Mouse (Mus musculus): Measurements from ENCODE around the gene Hsd11b1.
"Not testable (repeated sequence)": the region's sequence is repeated elsewhere in the genome, so short reads cannot be mapped to it uniquely, and the experiment has no call there.

The Hsd11b1 gene

DNA sequence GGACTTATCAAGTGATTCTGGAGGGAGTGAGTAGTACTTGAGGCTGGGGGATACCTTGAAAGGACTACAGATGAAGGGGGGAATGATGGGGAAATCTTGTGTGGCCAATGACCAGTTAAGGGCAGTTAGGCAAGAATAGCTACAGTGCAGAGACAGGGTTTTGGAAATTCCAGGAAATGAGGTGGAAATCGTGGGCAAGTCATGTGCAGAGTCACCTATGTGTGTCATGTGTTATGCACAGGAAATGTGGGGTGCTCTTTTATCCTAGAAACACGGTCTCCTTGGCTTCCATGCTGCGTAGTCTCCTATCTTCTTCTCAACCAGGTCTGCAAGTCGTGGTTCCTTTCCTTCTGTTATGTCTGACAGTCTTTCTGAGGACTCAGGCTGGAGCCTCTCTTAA lies 15.6 kb upstream of the Hsd11b1 start:
- DNase-seq (ENCODE audit: low spot score in 2 of 2): no peak

DNA sequence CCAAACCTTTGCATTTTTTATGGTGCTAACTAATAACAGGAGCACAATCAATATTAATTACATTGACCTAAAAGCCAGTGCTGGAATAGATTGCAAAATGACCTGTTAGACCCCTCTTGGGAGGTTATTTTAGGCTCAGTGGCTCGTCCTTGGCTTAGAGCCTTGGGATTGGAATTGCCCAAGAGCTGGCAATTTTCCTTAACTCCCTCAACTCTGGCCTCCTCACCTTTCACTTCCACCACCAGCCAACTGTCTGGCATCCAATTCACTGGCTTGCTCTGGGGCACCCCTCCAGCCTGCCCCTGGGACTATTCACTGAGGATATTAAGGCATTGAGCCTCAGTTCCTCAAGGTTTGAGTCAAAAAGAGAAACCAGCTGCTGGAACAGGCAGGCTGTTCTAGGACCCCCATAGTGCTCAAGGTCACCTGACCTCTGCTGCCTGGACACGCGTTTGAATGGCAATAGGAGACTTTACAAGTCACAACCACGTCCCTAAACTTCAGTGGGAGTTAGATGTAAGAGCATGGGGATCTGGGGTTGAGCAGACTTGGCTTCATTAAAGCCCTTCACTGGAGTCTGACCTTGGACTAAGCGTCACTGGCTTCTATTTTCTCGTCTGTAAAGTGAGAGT lies 14.7 kb upstream of the Hsd11b1 start:
- DNase-seq (ENCODE audit: low spot score in 2 of 2): no peak

DNA sequence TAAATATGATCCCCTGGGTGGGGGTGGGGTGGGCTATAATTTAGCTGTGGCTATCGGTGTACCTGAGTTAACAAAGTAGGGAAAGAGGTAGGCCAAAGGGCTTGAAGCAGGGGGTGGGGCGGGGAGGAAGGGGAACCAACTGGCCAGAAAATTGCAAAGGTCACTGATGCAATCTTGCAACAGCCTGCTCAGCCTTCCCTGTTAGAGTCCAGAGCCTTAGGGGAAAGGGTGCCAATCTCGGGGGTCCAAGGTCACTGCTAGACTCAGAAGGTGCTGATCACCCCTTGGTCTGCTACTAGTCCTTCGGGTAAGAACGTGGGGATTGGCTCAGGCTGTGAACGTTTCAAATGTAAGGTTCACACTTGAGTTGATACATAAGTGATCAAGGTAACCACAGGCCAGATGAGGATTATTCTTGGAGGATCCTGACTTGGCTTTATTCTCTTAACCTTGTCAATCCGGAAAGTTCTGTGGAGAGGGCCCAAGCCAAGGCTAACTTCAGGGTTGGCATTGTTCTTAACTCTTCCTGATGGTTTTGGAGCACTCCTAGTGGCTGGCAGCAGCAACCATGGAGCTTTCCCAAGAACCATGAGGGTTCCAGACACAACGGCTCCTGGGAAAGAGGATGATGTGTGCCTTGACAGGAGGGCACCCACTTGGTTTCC lies 10.7 kb upstream of the Hsd11b1 start:
- no peak for DNase-seq (ENCODE audit: low spot score in 2 of 2)

DNA sequence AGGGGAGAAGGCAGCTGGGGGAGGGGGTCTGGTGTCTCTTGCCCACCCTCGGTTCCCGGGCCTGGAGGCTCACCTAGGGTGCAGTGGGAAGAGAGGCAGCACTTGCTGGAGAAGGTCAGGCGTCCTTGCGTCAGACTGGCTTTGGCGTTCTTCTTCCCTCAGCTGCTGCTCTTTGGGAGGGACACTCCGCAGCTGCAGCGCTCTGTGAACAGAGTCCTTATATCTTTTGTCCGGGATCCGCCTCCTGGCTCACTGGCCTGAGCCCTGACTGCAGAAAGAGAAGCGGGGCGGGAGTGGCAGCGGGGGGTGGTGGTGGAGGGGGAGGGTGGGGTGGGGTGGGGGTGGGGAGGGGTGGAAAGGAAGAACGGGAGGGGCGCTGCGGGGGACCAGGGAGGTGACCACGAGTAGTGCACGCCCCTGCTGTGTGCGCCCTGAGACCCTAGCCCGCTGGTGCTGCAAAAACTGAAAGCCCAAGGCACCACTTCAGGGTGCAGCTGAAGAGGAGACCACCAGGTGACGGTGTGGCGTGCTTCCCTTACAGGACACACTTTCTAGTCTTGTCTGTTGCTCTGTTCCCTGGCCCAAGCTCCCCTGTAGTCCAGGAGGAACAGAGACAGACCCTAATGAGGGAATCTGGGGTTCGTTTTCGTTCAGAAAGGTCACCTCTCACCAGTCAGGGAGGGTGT lies 9.2 kb upstream of the Hsd11b1 start, which contains the start of gene G0s2:
Gene G0s2, minus strand, starts transcription at position 302 of the 686 bp plus-strand sequence.
- peak in 1 of 2 experiments; percentile 66 for DNase-seq (ENCODE audit: low spot score in 2 of 2)

DNA sequence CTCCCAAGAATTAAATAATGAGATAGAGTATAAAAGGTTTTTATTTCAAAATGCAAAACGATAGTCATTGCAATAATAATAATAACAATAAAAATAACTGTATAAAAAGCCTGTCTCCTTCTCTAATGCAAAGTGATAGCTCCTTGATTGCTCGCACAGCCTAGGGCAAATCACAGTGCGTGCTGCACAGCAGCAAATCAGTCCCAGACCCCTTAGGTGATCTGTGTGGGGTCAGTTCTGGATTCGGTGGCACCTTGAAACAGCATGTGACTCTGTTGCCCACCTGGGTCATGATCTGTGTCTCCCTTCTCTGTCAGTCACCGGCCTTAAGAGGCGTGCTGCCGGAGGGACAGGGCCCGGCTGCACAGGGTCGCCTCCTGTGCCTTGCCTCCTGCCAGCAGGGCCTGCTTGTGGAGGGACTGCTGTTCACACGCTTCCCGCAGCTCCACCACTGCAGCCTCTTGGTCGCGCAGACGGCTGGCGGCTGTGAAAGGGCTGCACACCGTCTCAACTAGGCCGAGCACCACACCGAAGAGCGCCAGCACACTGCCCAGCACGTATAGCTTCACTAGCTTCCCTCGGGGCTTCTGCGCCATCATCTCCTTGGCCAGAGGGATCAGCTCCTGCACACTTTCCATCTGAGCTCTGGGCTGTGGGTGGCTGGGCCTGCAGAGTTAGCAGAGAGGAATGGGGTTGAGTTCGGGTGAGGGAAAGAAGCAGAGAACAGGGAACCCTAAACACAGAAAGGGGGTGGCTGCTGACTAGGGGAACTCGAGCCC lies 8.5 kb upstream of the Hsd11b1 start:
- no peak for DNase-seq (ENCODE audit: low spot score in 2 of 2)

DNA sequence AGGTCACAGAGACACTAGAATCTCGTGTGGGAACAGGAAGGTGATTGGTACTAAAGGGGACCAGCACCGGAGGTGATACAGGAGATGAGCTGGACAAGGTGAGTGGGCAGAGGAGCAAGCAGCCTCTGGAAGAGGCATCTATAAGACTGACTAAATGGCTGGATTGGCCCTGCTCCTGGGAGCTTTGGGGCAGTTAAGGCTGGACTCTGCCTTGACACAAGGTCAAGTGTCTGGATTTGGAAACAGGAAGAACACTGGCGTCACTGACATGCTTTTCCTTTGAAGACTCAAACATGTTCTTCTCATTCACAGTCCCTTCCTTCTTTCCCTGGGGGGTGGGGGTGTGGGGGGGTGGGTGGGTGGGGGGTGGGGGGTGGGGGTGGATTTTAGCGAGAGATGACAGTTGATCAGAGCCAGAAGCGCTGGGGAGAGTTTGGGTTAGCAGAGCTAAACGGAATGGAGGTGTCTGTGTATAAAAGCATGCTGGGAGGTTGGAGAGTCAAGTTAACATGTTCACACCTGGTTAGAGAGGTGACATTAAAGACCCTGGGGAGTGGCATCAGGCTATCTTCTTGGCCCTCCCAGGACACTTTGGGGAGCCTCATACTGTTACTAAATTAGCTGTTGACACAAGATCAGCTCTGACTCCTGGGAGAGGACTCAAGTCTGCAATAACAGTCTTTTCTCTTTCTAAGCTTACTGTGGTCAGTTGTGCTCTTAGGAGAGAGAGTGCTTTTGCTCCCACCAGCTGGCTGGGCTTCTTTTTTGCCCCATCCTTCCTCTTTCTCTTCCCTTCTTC lies 7.3 kb upstream of the Hsd11b1 start:
- DNase-seq (ENCODE audit: low spot score in 2 of 2): no peak

DNA sequence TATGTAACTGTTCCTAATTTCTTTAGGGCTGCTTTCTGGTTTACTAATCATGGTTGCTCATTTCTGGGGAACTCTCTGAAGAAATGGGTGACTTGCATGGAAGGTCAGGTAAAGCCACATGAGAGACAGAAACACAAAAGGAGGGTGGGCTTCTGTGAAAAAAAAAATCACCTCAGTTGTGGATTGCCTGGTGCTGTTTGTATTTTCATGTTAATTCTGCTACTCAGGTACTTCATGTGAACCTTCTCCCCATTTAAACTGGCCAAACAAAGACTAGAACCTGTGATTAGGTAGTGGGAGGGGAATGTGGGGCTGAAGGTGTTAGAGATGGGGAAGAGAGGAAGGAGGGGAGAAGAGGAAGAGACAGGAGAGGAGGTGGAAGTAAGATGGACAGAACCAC lies 1.9 kb upstream of the Hsd11b1 start:
- DNase-seq (ENCODE audit: low spot score in 2 of 2): no peak

DNA sequence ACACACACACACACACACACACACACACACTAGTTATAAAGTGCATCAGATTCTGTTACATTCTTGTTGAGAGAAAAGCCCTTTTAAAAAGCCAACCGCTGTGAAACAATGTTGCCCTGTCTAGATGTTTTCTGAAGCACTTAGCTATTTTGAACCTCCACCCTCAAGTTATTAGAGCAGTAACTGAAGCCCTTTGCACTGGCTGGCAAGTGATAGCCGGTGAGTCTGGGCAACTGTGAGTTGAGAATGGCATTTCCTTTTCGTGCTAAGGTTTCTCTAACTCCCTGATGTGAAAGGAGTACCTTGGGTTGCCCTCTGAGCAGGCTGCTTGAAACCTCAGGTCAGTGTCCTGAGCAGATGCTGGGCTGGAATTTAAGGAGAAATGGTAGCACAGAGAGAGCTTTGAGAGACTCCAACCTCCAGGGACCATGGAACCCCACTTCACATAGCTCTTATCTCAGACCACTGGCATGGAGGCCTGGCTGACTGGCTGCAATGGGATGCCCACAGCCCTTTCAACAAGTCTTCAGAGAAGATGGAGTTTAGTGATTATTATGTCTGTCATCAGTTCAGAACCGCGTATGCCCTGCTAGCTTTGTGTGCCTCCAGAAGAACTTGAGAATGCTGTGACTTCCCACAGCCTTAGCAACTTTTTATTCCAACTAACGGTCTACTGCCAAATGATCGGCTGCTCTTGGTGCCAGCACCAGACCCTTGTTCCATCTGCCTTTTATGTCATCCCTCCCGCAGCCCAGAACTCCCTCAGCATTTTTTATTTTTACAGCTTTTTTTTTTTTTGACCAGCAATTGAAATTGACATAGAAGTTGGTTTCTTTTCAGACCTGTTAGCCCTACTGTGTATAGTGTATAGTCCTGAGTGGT lies 608 bp downstream of the Hsd11b1 start:
- no peak for DNase-seq (ENCODE audit: low spot score in 2 of 2)

DNA sequence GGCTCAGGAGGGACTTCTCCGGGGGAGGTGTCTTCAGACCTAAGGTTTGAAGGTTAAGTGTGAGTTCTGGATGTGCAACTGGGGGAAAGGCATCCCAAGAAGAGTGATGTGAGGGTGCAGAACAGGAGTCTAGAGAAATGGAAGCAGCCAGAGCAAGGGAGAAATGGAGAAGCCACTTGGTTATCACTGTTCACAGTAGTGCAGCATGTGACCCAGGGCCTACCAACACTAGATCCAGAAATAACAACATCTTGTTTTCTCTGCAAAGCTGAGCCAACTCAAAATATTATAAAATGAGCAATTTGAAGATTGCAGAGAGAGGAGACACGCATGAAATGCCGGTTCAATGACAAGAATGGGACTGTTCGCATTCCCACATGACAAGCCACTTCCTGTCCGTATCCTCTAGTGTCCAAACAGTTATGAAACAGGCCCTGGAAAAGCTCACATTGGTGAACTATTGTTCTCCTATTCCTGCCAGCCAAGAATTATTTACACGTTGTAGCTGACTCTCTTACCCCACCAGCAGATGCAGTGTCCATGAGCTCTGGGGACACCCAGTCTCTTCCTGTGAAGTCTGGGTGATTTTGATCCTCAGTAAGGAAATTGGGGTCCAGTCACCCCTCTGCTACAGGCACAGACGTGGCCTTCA lies 1.9 kb downstream of the Hsd11b1 start:
- no peak for DNase-seq (ENCODE audit: low spot score in 2 of 2)

DNA sequence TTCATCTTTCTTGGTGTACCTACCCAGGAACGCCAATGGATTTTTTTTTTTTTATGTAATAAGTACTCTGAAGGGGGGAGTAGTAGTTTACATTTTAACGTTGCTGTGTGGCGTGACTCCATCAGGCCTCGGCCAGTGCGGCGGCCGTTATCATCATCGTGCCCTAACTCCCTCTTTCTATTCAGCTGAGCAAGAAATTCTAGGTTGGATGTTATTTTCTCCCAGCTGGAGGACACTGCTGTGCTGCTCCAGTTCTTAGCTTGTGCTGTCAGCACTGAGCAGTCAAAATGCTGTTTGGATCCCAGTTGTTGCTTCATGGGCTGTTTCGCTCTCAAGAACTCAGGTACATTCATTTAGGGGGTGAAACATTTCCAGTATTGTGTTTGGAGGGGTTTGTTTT lies 4.3 kb downstream of the Hsd11b1 start:
- no peak for DNase-seq (ENCODE audit: low spot score in 2 of 2)

DNA sequence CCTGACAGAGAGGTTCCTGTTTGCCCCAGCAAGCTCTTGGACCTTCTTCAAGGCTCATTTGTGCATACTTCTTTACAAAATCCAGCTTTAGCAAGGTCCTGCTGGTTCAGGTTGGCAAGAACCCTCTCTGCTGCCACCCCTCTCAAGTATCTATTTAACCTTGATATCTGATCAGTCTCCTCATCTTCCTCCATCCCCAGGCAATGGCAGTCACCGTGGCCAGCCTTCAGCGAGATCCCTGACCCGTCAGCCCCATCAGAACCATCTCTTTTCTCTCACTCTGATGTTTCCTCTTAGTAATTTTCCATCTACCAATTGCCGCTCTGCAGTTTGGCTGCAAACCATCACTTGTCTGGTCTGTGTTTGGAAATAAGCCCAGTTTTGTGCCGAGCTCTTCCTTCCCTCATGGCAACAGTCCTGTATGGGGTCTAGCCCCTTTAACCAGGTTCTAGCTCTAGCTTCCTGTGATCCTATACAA lies 7.2 kb downstream of the Hsd11b1 start:
- no peak for DNase-seq (ENCODE audit: low spot score in 2 of 2)

DNA sequence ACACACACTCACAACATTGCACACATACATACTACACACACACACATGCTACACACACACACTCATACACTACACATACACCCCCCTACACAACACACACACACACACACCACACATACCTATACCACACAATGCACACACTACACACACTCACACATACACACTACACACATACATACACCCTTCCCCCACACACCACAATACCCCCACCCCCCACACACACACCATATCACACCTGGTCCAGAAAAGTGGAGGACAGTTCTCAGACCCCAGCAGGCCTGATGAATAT lies 7.6 kb downstream of the Hsd11b1 start:
- DNase-seq (ENCODE audit: low spot score in 2 of 2): no peak

DNA sequence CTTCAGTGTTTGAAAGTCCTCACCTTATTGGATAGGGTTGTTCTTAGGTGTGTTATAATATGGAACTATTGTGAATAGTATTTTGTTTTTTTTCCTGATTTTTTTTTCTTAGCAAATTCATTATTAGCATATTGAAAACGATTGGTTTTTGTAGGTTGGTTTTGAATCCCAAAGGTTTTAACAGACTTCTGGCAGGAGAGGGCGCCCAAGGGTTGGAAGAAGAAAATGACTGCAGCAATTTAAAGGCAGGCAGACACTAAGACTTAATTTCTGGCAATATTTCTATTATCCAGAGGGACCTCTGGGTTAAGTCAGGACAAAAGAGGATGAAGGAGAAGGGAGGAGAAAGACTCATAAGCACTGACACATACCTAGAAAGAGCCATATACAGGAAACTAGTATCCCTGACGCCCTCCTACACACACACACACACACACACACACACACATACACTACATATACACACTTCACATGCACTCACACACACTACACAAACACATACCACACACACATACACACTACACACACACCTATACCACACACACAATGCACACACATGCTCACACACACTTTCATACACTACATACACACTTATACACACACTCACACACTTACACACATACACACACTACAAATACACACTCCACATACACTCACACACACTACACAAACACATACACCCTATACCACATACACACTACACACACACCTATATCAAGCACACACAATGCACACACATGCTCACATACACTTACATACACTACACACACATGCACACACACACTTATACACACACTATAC lies 8.2 kb downstream of the Hsd11b1 start:
- peak in 1 of 2 experiments; percentile 79 for DNase-seq (ENCODE audit: low spot score in 2 of 2)

DNA sequence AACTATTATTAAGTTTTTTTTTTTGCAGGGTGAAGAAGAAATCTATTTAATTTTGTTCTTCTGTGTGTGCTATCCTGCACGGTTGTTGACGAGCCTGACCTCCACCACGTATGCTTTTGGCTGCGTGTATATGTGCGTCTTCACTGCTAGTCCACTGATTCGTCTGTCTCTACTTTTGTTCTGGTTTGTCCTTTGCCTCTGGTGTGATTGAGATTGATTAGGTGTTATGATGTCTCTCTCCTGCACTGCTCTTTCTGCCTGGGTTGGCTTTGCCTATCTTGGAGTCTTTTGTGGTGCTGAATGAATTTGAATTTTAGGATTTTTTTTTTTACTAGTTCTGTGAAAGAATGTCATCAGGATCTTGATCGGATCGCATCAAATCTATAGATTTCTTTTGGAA lies 8.8 kb downstream of the Hsd11b1 start:
- no peak for DNase-seq (ENCODE audit: low spot score in 2 of 2)

DNA sequence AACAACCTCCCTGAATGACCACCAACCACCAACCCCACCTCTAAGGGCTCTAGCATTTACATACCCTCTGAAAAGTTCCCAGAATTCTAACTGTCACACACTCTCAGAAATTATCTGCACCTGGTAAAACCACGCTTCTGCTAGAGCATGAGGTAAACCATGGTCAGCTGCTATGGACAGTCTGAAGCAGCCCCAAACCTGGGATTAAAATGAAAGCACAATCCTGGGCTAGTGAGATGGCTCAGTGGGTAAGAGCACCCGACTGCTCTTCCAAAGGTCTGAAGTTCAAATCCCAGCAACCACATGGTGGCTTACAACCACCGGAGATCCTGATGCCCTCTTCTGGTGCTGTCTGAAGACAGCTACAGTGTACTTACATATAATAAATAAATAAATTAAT lies 10.0 kb downstream of the Hsd11b1 start:
- not testable (repeated sequence) for DNase-seq (ENCODE audit: low spot score in 2 of 2)

DNA sequence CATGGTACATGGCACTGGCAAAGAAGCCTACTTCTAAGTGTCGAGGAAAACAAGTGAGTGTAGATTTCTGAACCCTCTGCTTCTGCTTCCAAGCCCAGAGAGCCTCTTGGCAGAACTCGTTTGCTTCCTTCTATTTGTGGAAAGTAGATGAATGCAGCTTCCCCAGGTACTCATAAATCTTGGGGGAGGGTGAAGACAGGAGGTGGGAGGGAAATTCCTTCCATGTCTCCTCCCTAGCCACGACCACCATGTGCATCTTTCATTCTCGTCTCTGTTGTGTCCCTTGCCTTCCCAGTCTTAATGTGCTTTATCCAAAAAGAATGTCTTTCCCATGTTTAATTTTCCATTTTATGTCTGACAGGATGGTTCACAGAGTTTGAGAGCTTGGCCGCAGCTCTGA lies 11.3 kb downstream of the Hsd11b1 start:
- DNase-seq (ENCODE audit: low spot score in 2 of 2): no peak

DNA sequence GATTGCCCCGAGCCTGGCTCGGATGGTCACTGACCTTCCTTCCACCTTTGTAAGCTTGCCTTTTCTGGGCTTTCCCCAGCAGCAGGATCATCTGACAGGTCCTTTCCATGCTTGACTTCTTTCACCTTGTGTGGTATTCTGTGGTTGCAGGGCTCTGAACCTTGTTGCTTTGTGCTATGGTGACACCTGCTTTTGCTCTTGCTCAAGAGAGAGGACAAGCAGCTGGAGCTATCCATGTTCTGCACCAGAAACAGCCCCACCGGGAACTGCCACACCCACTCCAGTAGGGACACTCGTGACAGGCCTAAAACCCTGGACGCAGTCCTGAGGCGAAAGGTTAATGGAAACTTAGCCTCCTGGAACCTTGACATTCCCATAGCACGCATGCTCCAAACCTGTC lies 12.5 kb downstream of the Hsd11b1 start:
- no peak for DNase-seq (ENCODE audit: low spot score in 2 of 2)

DNA sequence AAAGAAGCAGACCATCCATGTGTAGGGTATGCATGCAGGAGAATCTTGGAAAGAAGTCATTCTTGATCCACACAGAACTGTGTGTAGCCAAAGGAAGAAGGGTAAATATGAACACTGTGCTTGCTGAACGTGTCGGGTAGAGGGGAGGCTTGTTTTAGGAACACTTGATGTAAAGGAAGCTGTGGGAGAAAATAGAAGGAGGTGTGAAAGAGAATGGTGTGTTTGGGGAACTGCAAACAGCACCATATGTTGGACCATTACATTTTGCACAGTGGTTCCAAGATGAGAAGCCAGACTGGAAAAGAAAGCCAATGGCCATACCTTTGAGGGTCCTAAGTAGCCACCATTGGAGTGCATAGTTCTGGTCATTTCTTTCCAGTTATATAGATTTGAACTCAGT lies 13.8 kb downstream of the Hsd11b1 start:
- peak in 1 of 2 experiments; percentile 49 for DNase-seq (ENCODE audit: low spot score in 2 of 2)

DNA sequence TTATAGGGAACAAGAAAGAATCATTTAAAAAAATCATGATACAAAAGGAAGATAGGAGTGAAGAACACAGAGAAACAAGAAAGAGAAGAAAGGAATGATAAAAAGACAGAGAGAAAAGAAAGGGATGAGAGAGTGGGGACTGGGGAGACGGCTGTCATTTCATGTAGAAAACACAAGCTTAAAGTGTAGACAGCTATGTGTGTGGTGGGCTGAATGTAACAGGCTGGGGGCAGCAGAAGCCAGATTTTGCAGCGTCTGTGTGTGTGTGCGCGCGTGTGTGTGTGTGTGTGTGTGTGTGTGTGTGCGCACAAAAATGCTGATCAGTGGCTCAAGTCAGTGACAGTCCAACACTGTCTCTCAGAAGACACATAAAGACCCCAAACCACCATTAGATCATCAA lies 19.6 kb downstream of the Hsd11b1 start:
- DNase-seq (ENCODE audit: low spot score in 2 of 2): no peak

All from left cerebral cortex, adult 9 months (tissue).